Mouse (Mus musculus) liver, embryonic 12.5 days (tissue): Measurements from ENCODE around the gene Tsn. TPM values are rescaled to one million over a fixed set of nuclear protein-coding genes. Genes with fewer than 3 reads are reported as not detected.
A peak's percentile ranks its signal among the peaks of the same experiment; 100 is the strongest.

Source experiments
- ATAC-seq: fragments of 200-750 bp; cut with Nextera tagmentation; 2 replicates; pipeline ENCODE4 v1.8.0; 2017; ENCODE audit warnings: moderate number of reproducible peaks, mild to moderate bottlenecking, moderate library complexity
- H3K27ac ChIP-seq: fragments of 300-500 bp; sonication (generic); 2 replicates; pipeline ENCODE4 v1.5.1; 2016; ENCODE audit warnings: mild to moderate bottlenecking
- H3K27me3 ChIP-seq: fragments of 300-500 bp; sonication (generic); replicated peaks from 2 replicates; pipeline ENCODE4 v1.6.1; 2016; ENCODE audit warnings: mild to moderate bottlenecking, moderate library complexity
- H3K36me3 ChIP-seq: fragments of 300-500 bp; sonication (generic); 2 replicates; pipeline ENCODE4 v1.6.1; 2016; ENCODE audit warnings: mild to moderate bottlenecking, moderate library complexity
- H3K4me1 ChIP-seq: fragments of 300-500 bp; sonication (generic); 2 replicates; pipeline ENCODE4 v1.6.1; 2016
- H3K4me2 ChIP-seq: fragments of 300-500 bp; sonication (generic); 2 replicates; pipeline ENCODE4 v1.6.1; 2016; ENCODE audit warnings: mild to moderate bottlenecking, moderate library complexity
- H3K4me3 ChIP-seq: fragments of 300-500 bp; sonication (generic); 2 replicates; pipeline ENCODE4 v1.5.1; 2016; ENCODE audit warnings: mild to moderate bottlenecking, moderate library complexity
- H3K9ac ChIP-seq: fragments of 300-500 bp; sonication (generic); 2 replicates; pipeline ENCODE4 v1.6.1; 2016; ENCODE audit warnings: mild to moderate bottlenecking, moderate library complexity
- H3K9me3 ChIP-seq: fragments of 300-500 bp; sonication (generic); replicated peaks from 2 replicates; pipeline ENCODE4 v1.6.1; 2016; ENCODE audit warnings: mild to moderate bottlenecking, moderate library complexity
- WGBS: fragments of 180-500 bp; shearing (Covaris S2); methylation state at CpG from one replicate; pipeline ENCODE4 v1.1.7; 2016; ENCODE audit not compliant: insufficient replicate concordance; 5-methylcytosine and 5-hydroxymethylcytosine counted together
- polyA plus RNA-seq: library from polyadenylated mRNA; unstranded; fragments of >200 nt; fragmentation: Nextera tagmentation; extraction: Ambion mirVana; gene quantifications from 2 replicates; pipeline ENCODE4 v1.2.1, GENCODE M21; 2016

The Tsn gene
- 212 and 226 TPM in 2 replicates for polyA plus RNA-seq

DNA sequence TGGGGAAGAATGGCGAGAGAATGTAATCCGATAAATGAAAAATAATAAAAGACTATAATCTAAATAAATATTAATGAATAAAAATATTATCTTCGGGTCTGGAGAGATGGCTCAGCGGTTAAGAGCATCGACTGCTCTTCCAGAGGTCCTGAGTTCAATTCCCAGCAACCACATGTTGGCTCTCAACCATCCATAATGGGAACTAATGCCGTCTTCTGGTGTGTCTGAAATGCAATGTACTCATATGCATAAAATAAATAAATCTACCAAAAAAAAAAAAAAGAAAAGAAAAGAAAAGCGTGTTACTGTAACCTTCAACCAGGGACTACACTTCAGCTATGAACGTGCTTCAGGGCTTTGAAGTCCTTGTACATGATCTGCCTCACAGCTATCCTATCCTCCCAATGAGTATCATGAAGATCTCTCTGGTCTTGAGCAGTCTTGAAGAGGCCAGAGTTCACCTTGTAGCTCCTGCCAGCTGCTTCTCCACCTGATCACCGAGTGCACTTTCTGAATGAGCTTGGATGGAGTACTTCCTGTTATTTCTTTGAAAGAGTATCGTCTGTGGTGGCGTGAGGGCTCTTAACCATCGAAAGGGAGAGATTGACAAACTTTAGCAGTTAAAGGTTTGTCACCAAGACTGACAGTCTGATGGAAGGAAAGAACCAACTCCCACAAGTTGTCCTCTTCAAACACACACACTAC is at the start of gene Tsn:
TSS of gene Tsn (minus strand) at position 118 of the 705 bp plus-strand sequence.
- H3K4me3 ChIP-seq, result peak within 1 kb of the TSS; percentile 86
- peaks cover 4% of the 10 kb centered on the region; the same call in 1 of the 2 replicates for H3K27me3 ChIP-seq
- peak within 1 kb of the TSS; percentile 92 for H3K27ac ChIP-seq
- ATAC-seq, result no peak; the same call in 1 of the 2 replicates
- peaks cover 13% of the 10 kb centered on the region for H3K36me3 ChIP-seq
- peak within 1 kb of the TSS; percentile 82 for H3K4me2 ChIP-seq
- H3K9ac ChIP-seq, result peak within 1 kb of the TSS; percentile 90
- no peaks in the 10 kb centered on the region for H3K9me3 ChIP-seq
- H3K4me1 ChIP-seq, result peaks cover 14% of the 10 kb centered on the region
- WGBS, result 35% methylated on average over 12 of the region's 12 CpGs

DNA sequence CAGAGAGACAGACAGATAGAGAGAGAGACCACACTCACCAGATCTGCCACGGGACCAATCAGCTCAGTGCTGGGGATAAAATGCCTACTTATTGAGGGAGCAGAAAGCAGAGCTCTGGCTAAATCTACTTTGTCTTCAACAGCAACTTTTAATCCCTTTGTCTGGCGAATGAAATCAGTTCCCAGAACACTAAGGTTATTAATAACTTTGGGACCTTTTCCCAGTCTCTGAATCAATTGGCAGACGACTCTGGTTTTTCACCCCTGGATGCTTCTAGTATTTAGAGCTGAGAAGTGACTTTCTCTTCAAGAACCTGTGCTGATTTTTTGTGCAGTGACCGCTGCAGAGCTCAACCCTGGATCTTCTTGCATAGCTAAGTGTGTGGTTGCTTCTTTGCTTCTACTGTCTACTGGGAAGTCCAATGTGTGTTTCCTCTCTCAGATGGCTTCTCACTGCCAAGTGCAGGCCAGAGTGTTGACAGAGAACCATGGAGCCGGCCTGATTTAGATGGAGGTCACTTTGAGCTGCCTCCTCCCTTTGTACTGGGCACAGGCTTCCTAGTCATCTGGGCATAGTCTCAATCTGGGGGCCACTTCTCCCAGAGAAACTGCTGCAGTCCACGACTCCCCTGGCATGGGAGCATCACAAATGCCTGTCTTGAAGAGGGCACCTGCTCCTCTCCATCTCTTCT is 47.7 kb upstream of the Tsn start:
- WGBS, result 57% methylated on average over 6 of the region's 6 CpGs
- no peak for ATAC-seq
- no peaks in the 10 kb centered on the region for H3K36me3 ChIP-seq
- no peak overlapping the region for H3K27ac ChIP-seq
- H3K27me3 ChIP-seq, result no peaks in the 10 kb centered on the region
- no peak overlapping the region for H3K4me3 ChIP-seq
- no peak overlapping the region for H3K4me2 ChIP-seq
- H3K4me1 ChIP-seq, result no peaks in the 10 kb centered on the region
- H3K9me3 ChIP-seq, result no peaks in the 10 kb centered on the region
- H3K9ac ChIP-seq, result no peak overlapping the region

DNA sequence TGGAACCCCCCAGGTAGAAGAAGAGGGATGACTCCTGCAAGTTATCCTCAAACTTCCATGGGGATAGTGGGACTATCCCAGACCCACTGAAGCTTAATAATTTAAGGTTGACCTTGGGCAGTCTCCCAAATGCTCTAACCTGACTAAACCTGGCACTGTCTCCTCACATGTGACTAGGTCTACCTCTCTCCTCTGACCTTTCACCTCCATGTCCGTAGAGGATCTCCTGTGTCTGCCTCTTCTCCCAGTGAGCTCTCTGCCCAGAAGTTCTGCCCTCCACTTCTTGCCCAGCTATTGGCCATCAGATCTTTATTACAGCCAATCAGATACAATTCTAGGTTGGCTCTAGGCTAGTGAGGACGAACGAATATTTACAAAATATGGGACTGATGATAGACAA is 38.4 kb upstream of the Tsn start:
- Histone ChIP-seq H3K9ac (no peak overlapping the region), H3K4me1 (no peaks in the 10 kb centered on the region), H3K27ac (no peak overlapping the region), H3K27me3 (no peaks in the 10 kb centered on the region), H3K9me3 (no peaks in the 10 kb centered on the region), H3K4me3 (no peak overlapping the region), H3K36me3 (no peaks in the 10 kb centered on the region), H3K4me2 (no peak overlapping the region)
- WGBS, result 60% methylated on average over 3 of the region's 3 CpGs
- no peak for ATAC-seq

DNA sequence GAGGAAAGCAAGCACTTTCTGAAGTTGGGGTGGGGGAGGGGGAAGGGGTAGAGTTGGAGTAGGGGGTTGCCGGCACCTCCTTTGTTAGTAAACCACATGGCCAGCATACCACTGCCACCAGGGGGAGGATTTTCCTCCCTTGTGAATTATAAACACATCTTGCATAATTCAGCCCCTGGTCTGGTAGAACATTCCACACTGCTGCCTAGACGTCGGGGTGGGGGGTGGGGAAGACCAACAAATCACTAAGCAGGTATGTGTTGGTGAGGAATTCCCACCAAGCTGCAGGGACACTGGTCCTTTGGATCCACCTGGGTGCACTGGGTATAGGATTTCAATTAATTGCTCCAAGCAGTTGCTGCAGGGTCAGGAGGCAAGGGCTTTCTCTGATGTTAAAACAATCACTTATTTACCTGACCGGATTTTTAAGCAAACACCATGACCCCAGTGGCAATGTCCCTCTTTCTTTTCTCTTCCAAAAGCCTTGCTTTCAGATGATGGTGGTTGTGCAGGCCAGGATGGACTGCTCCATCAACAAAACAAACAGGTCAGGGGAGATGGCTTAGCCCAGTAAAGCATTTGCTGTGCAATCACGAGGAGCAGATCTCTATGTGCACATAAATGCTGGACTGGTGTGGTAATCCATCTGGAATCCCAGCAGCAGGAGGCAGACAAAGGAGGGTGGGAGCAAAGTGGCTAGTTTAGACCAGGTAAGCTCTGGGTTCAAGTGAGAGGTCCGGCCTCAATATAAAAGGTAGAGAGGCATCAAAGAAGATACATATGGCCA is 32.3 kb upstream of the Tsn start:
- no peak overlapping the region for H3K4me2 ChIP-seq

DNA sequence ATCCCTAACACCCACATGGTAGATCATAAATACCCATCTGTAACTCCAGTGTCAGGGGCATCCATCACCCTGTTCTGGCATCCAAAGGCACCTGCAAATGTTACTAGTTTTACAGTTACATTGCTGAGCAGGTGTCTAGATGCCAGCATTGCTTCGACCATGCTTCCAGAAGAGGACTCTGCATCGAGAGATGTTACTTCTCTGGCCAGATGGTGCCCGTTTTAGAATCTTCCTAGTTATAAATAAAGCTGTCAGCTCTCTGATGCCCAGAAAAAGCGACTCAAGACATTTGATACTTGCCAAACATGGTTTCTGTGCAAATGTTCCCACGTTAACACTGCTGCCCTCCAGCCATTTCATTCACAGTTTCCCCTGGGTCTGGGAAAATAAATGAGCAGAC is 26.4 kb upstream of the Tsn start:
- no peak for ATAC-seq
- Histone ChIP-seq H3K36me3 (peaks cover 34% of the 10 kb centered on the region), H3K9me3 (no peaks in the 10 kb centered on the region), H3K9ac (no peak overlapping the region), H3K4me2 (no peak overlapping the region), H3K4me1 (0 out of 2 replicates have a peak, but pooled peaks cover 4% of the 10 kb centered on the region), H3K27ac (no peak overlapping the region), H3K27me3 (no peaks in the 10 kb centered on the region), H3K4me3 (no peak overlapping the region)
- WGBS, result 68% methylated on average over 5 of the region's 5 CpGs

More for the DNA sequence above, 32.3 kb upstream of the Tsn start:
- Histone ChIP-seq H3K36me3 (no peaks in the 10 kb centered on the region), H3K4me1 (0 out of 2 replicates have a peak, but pooled peaks cover 7% of the 10 kb centered on the region), H3K9me3 (no peaks in the 10 kb centered on the region), H3K27ac (no peak overlapping the region), H3K9ac (no peak overlapping the region), H3K27me3 (no peaks in the 10 kb centered on the region), H3K4me3 (no peak overlapping the region)
- no peak for ATAC-seq
- 26% methylated on average over 6 of the region's 6 CpGs for WGBS

DNA sequence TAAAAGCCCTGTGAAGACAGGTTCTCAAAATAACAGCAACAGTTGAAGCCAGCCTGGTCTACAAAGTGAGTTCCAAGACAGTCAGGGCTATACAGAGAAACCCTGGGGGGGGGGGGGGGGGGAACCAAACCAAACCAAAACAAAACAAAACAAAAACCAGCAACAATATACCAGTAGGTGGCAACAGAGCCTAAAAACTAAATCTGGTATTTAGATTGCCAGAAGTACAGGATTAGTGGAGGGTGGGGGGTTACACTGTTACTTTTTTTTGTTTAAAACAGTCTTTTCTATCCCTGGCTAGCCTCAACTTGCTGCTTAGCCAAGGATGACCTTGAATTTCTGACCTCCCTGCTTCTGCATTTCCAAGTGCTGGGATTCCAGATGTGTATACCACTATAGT is 24.3 kb upstream of the Tsn start:
- Histone ChIP-seq H3K4me2 (no peak overlapping the region), H3K9me3 (no peaks in the 10 kb centered on the region), H3K27ac (no peak overlapping the region), H3K9ac (no peak overlapping the region), H3K4me3 (no peak overlapping the region), H3K27me3 (no peaks in the 10 kb centered on the region), H3K36me3 (peaks cover 55% of the 10 kb centered on the region), H3K4me1 (no peaks in the 10 kb centered on the region)
- ATAC-seq, result no peak

DNA sequence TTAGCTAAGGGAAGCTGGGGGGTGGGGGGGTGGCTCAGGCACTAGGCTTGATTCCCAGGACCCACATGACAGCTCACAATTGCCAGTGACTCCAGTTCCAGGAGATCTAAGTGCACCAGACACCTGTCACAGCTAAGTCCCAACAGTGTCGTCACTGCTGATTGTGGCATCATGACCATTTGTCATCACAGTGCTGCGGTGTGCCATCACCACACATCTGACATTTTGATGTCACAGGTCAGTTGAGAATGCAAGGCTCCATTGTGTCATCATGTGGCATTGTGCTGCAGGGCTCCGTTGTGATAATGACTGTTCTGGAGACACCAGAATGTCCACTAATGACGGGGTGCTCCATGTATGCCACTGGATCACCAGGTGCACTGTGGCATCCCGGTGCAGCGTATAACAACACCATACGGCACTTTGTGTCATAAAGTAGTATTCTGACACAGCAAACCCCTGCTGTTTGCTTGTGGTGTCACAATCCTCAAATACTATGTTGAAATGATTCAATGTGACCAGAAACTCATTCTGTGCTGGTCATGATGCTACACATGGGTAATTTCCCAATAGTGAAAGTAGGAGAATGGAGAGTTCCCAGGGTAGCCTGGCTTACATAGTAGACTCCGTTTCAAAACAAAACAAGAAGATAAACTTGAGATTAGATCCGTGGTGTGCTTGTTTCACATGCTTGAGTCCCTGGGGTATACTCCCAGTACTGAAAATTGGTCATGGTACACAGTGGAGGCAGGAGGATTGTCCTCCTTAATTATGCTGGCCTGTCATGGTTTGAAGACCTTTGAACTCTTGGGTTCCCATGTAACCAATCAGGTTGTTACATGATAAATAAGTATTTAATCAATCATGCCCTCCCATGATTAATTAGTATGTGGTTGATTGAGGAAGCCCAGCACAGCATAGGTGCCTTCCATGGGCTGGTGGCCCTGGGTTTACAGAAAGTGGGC is 23.5 kb upstream of the Tsn start:
- Histone ChIP-seq H3K27me3 (no peaks in the 10 kb centered on the region), H3K4me2 (no peak overlapping the region), H3K9me3 (no peaks in the 10 kb centered on the region), H3K9ac (no peak overlapping the region), H3K4me3 (no peak overlapping the region), H3K4me1 (no peaks in the 10 kb centered on the region), H3K36me3 (peaks cover 63% of the 10 kb centered on the region), H3K27ac (no peak overlapping the region)
- WGBS, result 79% methylated on average over 9 of the region's 9 CpGs
- 0 out of 2 replicates have a peak, but pooled peaks have one; percentile 18 for ATAC-seq

DNA sequence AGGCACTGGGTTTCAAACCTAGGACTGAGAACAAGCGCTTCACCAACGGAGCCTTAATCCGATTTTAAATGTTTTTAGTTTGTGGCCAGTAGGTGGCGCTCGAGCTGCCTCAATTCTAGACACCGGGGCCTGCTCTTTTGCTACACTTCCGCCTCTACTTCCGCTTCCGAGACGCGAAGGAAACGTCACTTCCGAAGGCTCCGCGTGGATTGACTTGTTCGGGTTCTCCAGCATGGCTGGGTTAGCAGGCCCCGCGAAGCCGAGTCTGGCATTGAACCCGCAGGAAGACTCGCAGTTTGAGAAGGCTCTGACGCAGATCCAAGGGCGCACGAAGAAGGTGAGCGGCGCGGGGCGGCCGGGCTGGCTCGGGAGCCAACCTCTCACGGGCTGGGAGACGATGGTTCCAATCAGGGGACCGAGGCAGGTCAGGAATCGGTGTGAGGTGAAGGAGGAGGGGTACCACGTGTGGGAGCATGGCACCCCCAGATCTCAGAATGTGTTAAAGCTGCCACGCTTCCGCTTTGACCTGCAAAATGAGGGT is 10.2 kb upstream of the Tsn start, which contains the start of gene Nifk:
TSS of gene Nifk (plus strand) at position 179 of the 541 bp plus-strand sequence.
- under 1% methylated on average over 37 of the region's 37 CpGs for WGBS
- H3K4me3 ChIP-seq, result peak within 1 kb of the TSS; percentile 89
- H3K27ac ChIP-seq, result peak within 1 kb of the TSS; percentile 67
- H3K4me1 ChIP-seq, result peaks cover 31% of the 10 kb centered on the region
- peak; percentile 91 for ATAC-seq
- peak within 1 kb of the TSS; percentile 83 for H3K9ac ChIP-seq
- H3K9me3 ChIP-seq, result no peaks in the 10 kb centered on the region
- peaks cover 14% of the 10 kb centered on the region for H3K27me3 ChIP-seq
- peak within 1 kb of the TSS; percentile 81 for H3K4me2 ChIP-seq
- peaks cover 33% of the 10 kb centered on the region for H3K36me3 ChIP-seq

DNA sequence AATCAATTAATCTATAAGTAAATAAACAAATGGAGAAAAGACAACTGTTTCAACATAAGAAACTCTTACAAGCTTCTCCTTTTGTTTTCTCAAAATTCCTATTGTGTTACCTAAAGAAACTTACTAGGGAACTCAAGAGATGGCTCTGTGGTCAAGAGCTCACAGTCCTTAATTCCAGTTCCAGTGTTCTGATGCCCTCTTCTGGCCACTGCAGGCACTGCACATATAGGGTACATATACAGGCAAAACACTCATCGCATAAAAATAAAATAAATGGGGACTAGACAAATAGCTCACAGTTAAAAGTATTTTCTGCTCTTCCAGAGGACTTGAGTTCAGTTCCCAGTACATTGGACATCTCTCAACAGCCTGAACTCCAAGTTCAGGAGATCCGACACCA is 9.2 kb upstream of the Tsn start:
- Histone ChIP-seq H3K4me1 (peaks cover 31% of the 10 kb centered on the region), H3K27ac (no peak overlapping the region), H3K36me3 (peaks cover 25% of the 10 kb centered on the region), H3K9me3 (no peaks in the 10 kb centered on the region), H3K4me3 (no peak overlapping the region), H3K27me3 (peaks cover 18% of the 10 kb centered on the region), H3K9ac (peak overlapping the region; percentile 83; the same call in 1 of the 2 replicates), H3K4me2 (no peak overlapping the region)
- 57% methylated on average over 2 of the region's 2 CpGs for WGBS
- ATAC-seq, result no peak

DNA sequence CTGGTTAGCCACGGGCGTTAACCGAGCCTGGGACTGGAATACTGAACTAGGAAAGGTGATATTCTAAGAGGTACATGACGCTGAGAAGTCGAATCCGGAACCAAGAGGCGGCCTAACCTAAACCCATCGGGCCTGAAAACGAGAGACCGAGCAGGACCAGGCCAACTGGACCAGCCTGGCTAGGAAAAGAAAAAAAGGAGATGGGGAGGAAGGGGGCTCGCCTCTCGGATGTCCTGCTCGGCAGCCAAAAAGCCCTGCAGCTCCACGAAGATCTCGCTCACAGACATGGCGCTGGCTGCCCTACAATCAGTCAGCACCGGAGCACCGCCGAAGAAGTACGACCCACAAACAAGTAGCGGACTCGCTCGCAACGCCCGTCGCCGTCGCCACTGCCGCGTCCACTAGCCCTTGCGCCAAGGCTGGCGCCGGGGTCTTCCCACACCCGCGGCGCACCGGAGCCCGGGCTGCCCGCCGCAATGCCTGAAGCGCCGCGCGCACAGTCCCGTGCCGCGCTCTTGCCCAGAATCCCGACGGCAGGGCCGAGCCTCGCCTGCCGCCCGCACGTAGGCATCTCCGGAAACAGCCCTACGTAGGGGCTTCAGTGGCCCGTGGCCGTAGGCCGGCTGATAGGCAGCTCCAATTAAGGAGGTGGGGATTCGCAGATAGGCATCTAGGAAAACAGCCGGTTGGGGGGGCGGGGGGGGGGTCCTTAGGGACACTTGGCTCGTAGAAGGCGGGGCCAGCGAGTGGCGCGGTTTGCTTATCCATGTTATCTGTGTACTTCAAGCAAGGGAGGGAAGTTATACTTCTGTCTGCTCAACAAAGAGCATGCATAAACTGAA is 538 bp downstream of the Tsn start:
- under 1% methylated on average over 67 of the region's 67 CpGs for WGBS

More for the DNA sequence above, 538 bp downstream of the Tsn start:
- H3K4me3 ChIP-seq, result peak overlapping the region; percentile 86
- peak overlapping the region; percentile 92 for H3K27ac ChIP-seq
- no peaks in the 10 kb centered on the region for H3K9me3 ChIP-seq
- H3K27me3 ChIP-seq, result peaks cover 2% of the 10 kb centered on the region; the same call in 1 of the 2 replicates
- H3K4me2 ChIP-seq, result peak overlapping the region; percentile 82
- peak; percentile 97 for ATAC-seq
- peaks cover 21% of the 10 kb centered on the region for H3K36me3 ChIP-seq
- peak overlapping the region; percentile 90 for H3K9ac ChIP-seq
- H3K4me1 ChIP-seq, result peaks cover 14% of the 10 kb centered on the region
